Mouse (Mus musculus) forebrain, embryonic 16.5 days (tissue): ENCODE data around the gene Taar7b. TPM values are rescaled to one million over a fixed set of nuclear protein-coding genes. Genes with fewer than 3 reads are reported as not detected.

Experiments
- ATAC-seq: fragments of 200-750 bp; cut with Nextera tagmentation; 2 replicates; pipeline ENCODE4 v1.8.0; 2017; ENCODE audit warnings: mild to moderate bottlenecking, moderate library complexity
- H3K27ac ChIP-seq: fragments of 300-500 bp; sonication (generic); 2 replicates; pipeline ENCODE4 v1.5.1; 2014; ENCODE audit warnings: low read length, control low read depth
- H3K27me3 ChIP-seq: fragments of 300-500 bp; sonication (generic); replicated peaks from 2 replicates; pipeline ENCODE4 v1.6.1; 2014; ENCODE audit warnings: low read length; ENCODE audit not compliant: control insufficient read depth, insufficient read depth
- H3K36me3 ChIP-seq: fragments of 300-500 bp; sonication (generic); 2 replicates; pipeline ENCODE4 v1.6.1; 2014; ENCODE audit not compliant: control insufficient read depth, insufficient read depth
- H3K4me1 ChIP-seq: fragments of 300-500 bp; sonication (generic); replicated peaks from 2 replicates; pipeline ENCODE4 v1.6.1; 2014; ENCODE audit warnings: low read length; ENCODE audit not compliant: control insufficient read depth, insufficient read depth
- H3K4me2 ChIP-seq: fragments of 300-500 bp; sonication (generic); 2 replicates; pipeline ENCODE4 v1.6.1; 2014; ENCODE audit warnings: mild to moderate bottlenecking, low read length, control low read depth
- H3K4me3 ChIP-seq: fragments of 300-500 bp; sonication (generic); replicated peaks from 2 replicates; pipeline ENCODE4 v1.5.1; 2014; ENCODE audit warnings: mild to moderate bottlenecking, low read length, control low read depth
- H3K9ac ChIP-seq: fragments of 300-500 bp; sonication (generic); replicated peaks from 2 replicates; pipeline ENCODE4 v1.6.1; 2014; ENCODE audit warnings: low read depth, low read length, control low read depth
- H3K9me3 ChIP-seq: fragments of 300-500 bp; sonication (generic); 2 replicates; pipeline ENCODE4 v1.6.1; 2016; ENCODE audit warnings: low read length; ENCODE audit not compliant: control insufficient read depth
- WGBS: fragments of 180-500 bp; shearing (Covaris S2); extraction: QIAGEN DNeasy Blood & Tissue Kit; methylation state at CpG from one replicate; pipeline ENCODE4 v1.1.7; 2014; 5-methylcytosine and 5-hydroxymethylcytosine counted together
- polyA plus RNA-seq: library from polyadenylated mRNA; unstranded; fragments of >200 nt; fragmentation: Nextera tagmentation; extraction: Ambion mirVana; gene quantifications from 2 replicates; pipeline ENCODE4 v1.2.1, GENCODE M21; 2015

The Taar7b gene
- polyA plus RNA-seq, 1 experiment from 2014 or later = not detected

GRCm38 (mm10) chr10:23978901-23979705 is 20.6 kb upstream of the Taar7b start:
- H3K4me2 ChIP-seq = no peak overlapping the region
- H3K4me3 ChIP-seq = no peak overlapping the region
- WGBS = 50% methylated on average over 16 of the region's 16 CpGs
- H3K9ac ChIP-seq = no peak overlapping the region
- H3K36me3 ChIP-seq = no peaks in the 10 kb centered on the region
- no peaks in the 10 kb centered on the region for H3K4me1 ChIP-seq
- peak; percentile 91 for ATAC-seq
- no peaks in the 10 kb centered on the region for H3K27me3 ChIP-seq
- no peaks in the 10 kb centered on the region for H3K9me3 ChIP-seq
- no peak overlapping the region for H3K27ac ChIP-seq

GRCm38 (mm10) chr10:23985546-23985945 is 14.2 kb upstream of the Taar7b start, which contains the start of gene Taar6:
Gene Taar6 (minus strand): TSS chr10:23985646.
- Histone ChIP-seq H3K4me2 (no peak within 1 kb of the TSS), H3K36me3 (no peaks in the 10 kb centered on the region), H3K27ac (no peak within 1 kb of the TSS), H3K9me3 (no peaks in the 10 kb centered on the region), H3K9ac (no peak within 1 kb of the TSS), H3K4me3 (no peak within 1 kb of the TSS), H3K4me1 (no peaks in the 10 kb centered on the region), H3K27me3 (no peaks in the 10 kb centered on the region)
- no peak for ATAC-seq
- 82% methylated on average over 8 of the region's 8 CpGs for whole genome bisulfite sequencing

GRCm38 (mm10) chr10:23986419-23986818 is 13.3 kb upstream of the Taar7b start:
- Histone ChIP-seq H3K27me3 (no peaks in the 10 kb centered on the region), H3K9ac (no peak overlapping the region), H3K4me1 (no peaks in the 10 kb centered on the region), H3K36me3 (no peaks in the 10 kb centered on the region), H3K9me3 (no peaks in the 10 kb centered on the region), H3K27ac (no peak overlapping the region), H3K4me2 (no peak overlapping the region), H3K4me3 (no peak overlapping the region)
- WGBS = 74% methylated on average over 5 of the region's 5 CpGs
- ATAC-seq = no peak

- Histone ChIP-seq H3K4me3 (no peak within 1 kb of the TSS), H3K4me1 (no peaks in the 10 kb centered on the region), H3K9ac (no peak within 1 kb of the TSS), H3K4me2 (no peak within 1 kb of the TSS), H3K9me3 (no peaks in the 10 kb centered on the region), H3K27me3 (no peaks in the 10 kb centered on the region), H3K36me3 (no peaks in the 10 kb centered on the region), H3K27ac (no peak within 1 kb of the TSS)
- 80% methylated on average over 3 of the region's 3 CpGs for WGBS
- no peak for ATAC-seq
Measured at GRCm38 (mm10) chr10:23993381-23993780, 6.4 kb upstream of the Taar7b start, which contains the start of gene Taar7a. Gene Taar7a (minus strand): TSS chr10:23993481.

GRCm38 (mm10) chr10:24006442-24006841 is 6.7 kb downstream of the Taar7b start:
- WGBS = 73% methylated on average over 1 of the region's 1 CpGs
- Histone ChIP-seq H3K9me3 (no peaks in the 10 kb centered on the region), H3K4me3 (no peak overlapping the region), H3K4me1 (no peaks in the 10 kb centered on the region), H3K4me2 (no peak overlapping the region), H3K9ac (no peak overlapping the region), H3K27ac (no peak overlapping the region), H3K36me3 (no peaks in the 10 kb centered on the region), H3K27me3 (no peaks in the 10 kb centered on the region)
- ATAC-seq = no peak

- WGBS = 43% methylated on average over 2 of the region's 2 CpGs
- H3K4me3 ChIP-seq = no peak overlapping the region
- no peaks in the 10 kb centered on the region for H3K36me3 ChIP-seq
- H3K27ac ChIP-seq = no peak overlapping the region
- H3K9me3 ChIP-seq = no peaks in the 10 kb centered on the region
- no peak overlapping the region for H3K4me2 ChIP-seq
- H3K27me3 ChIP-seq = no peaks in the 10 kb centered on the region
- no peak for ATAC-seq
- no peaks in the 10 kb centered on the region for H3K4me1 ChIP-seq
- no peak overlapping the region for H3K9ac ChIP-seq
Measured at GRCm38 (mm10) chr10:24007034-24007433, 7.3 kb downstream of the Taar7b start.

- Histone ChIP-seq H3K9ac (no peak overlapping the region), H3K27me3 (no peaks in the 10 kb centered on the region), H3K4me3 (no peak overlapping the region), H3K9me3 (no peaks in the 10 kb centered on the region), H3K4me1 (no peaks in the 10 kb centered on the region), H3K4me2 (no peak overlapping the region), H3K27ac (no peak overlapping the region), H3K36me3 (no peaks in the 10 kb centered on the region)
- no peak for ATAC-seq
- 92% methylated on average over 1 of the region's 1 CpGs for WGBS
Measured at GRCm38 (mm10) chr10:24008143-24008542, 8.4 kb downstream of the Taar7b start.

- no peak within 1 kb of the TSS for H3K27ac ChIP-seq
- H3K4me1 ChIP-seq = no peaks in the 10 kb centered on the region
- no peak within 1 kb of the TSS for H3K9ac ChIP-seq
- no peaks in the 10 kb centered on the region for H3K27me3 ChIP-seq
- H3K4me2 ChIP-seq = no peak within 1 kb of the TSS
- no peak for ATAC-seq
- no peaks in the 10 kb centered on the region for H3K36me3 ChIP-seq
- no peak within 1 kb of the TSS for H3K4me3 ChIP-seq
- no peaks in the 10 kb centered on the region for H3K9me3 ChIP-seq
Measured at GRCm38 (mm10) chr10:24026922-24027321, 27.2 kb downstream of the Taar7b start, which contains the start of gene Taar7d. Gene Taar7d (plus strand): TSS chr10:24027222.

GRCm38 (mm10) chr10:24031347-24031746 is 31.6 kb downstream of the Taar7b start:
- Histone ChIP-seq H3K9ac (no peak overlapping the region), H3K4me3 (no peak overlapping the region)

More at GRCm38 (mm10) chr10:24031347-24031746, 31.6 kb downstream of the Taar7b start:
- Histone ChIP-seq H3K27me3 (no peaks in the 10 kb centered on the region), H3K9me3 (no peaks in the 10 kb centered on the region), H3K36me3 (no peaks in the 10 kb centered on the region), H3K4me2 (no peak overlapping the region), H3K4me1 (no peaks in the 10 kb centered on the region), H3K27ac (no peak overlapping the region)
- no peak for ATAC-seq
